Mouse (Mus musculus): Measurements from ENCODE around the gene Gm43552. TPM values are rescaled to one million over a fixed set of nuclear protein-coding genes. Genes with fewer than 3 reads are reported as not detected.
A peak's percentile ranks its signal among the peaks of the same experiment; 100 is the strongest.
"Not testable (repeated sequence)": the region's sequence is repeated elsewhere in the genome, so short reads cannot be mapped to it uniquely, and the experiment has no call there.

Gene Gm43552
- polyA plus RNA-seq, 1 experiment from 2014 or later, result not detected

- H3K4me3 ChIP-seq (ENCODE audit: low read length), result no peak overlapping the region
- H3K27ac ChIP-seq (ENCODE audit: low read depth, low read length), result no peak overlapping the region
- H3K9ac ChIP-seq (ENCODE audit: low read depth, low read length), result no peak overlapping the region
- H3K9me3 ChIP-seq (ENCODE audit: control insufficient read depth, low read length), result no peaks in the 10 kb centered on the region
- H3K27me3 ChIP-seq (ENCODE audit: control insufficient read depth, insufficient read depth, low read length), result no peaks in the 10 kb centered on the region
- no peak for ATAC-seq (ENCODE audit: low FRiP score, low TSS enrichment)
- no peaks in the 10 kb centered on the region for H3K4me1 ChIP-seq (ENCODE audit: control insufficient read depth, insufficient read depth, low read length)
- 81% methylated on average over 4 of the region's 4 CpGs for WGBS
- no peaks in the 10 kb centered on the region for H3K36me3 ChIP-seq (ENCODE audit: control insufficient read depth, insufficient read depth, low read length)
- no peak overlapping the region for H3K4me2 ChIP-seq (replicated peaks; ENCODE audit: low read depth, low read length)
Measured at GRCm38 (mm10) chr5:65480511-65480910, 12.1 kb downstream of the Gm43552 start.

- Histone ChIP-seq H3K9me3 (ENCODE audit: control insufficient read depth, low read length) (no peaks in the 10 kb centered on the region), H3K4me3 (ENCODE audit: low read length) (no peak overlapping the region), H3K4me2 (replicated peaks; ENCODE audit: low read depth, low read length) (no peak overlapping the region), H3K9ac (ENCODE audit: low read depth, low read length) (peak overlapping the region; percentile 12; the same call in 1 of the 2 replicates), H3K36me3 (ENCODE audit: control insufficient read depth, insufficient read depth, low read length) (no peaks in the 10 kb centered on the region), H3K27ac (ENCODE audit: low read depth, low read length) (no peak overlapping the region), H3K4me1 (ENCODE audit: control insufficient read depth, insufficient read depth, low read length) (no peaks in the 10 kb centered on the region), H3K27me3 (ENCODE audit: control insufficient read depth, insufficient read depth, low read length) (no peaks in the 10 kb centered on the region)
- no peak for ATAC-seq (ENCODE audit: low FRiP score, low TSS enrichment)
- 88% methylated on average over 9 of the region's 9 CpGs for WGBS
Measured at GRCm38 (mm10) chr5:65479681-65480445, 12.8 kb downstream of the Gm43552 start.

- Histone ChIP-seq H3K4me1 (ENCODE audit: control insufficient read depth, insufficient read depth, low read length) (no peaks in the 10 kb centered on the region), H3K9me3 (ENCODE audit: control insufficient read depth, low read length) (no peaks in the 10 kb centered on the region), H3K4me2 (replicated peaks; ENCODE audit: low read depth, low read length) (no peak overlapping the region), H3K9ac (ENCODE audit: low read depth, low read length) (no peak overlapping the region), H3K27ac (ENCODE audit: low read depth, low read length) (no peak overlapping the region), H3K27me3 (ENCODE audit: control insufficient read depth, insufficient read depth, low read length) (no peaks in the 10 kb centered on the region), H3K36me3 (ENCODE audit: control insufficient read depth, insufficient read depth, low read length) (no peaks in the 10 kb centered on the region), H3K4me3 (ENCODE audit: low read length) (no peak overlapping the region)
- ATAC-seq (ENCODE audit: low FRiP score, low TSS enrichment), result no peak
- 81% methylated on average over 4 of the region's 4 CpGs for WGBS
Measured at GRCm38 (mm10) chr5:65478224-65478623, 14.4 kb downstream of the Gm43552 start.

- H3K4me1 ChIP-seq (ENCODE audit: control insufficient read depth, insufficient read depth, low read length); H3K9me3 ChIP-seq (ENCODE audit: control insufficient read depth, low read length); H3K36me3 ChIP-seq (ENCODE audit: control insufficient read depth, insufficient read depth, low read length); H3K4me2 ChIP-seq (replicated peaks; ENCODE audit: low read depth, low read length); H3K9ac ChIP-seq (ENCODE audit: low read depth, low read length); ATAC-seq (ENCODE audit: low FRiP score, low TSS enrichment); H3K27me3 ChIP-seq (ENCODE audit: control insufficient read depth, insufficient read depth, low read length); H3K4me3 ChIP-seq (ENCODE audit: low read length); H3K27ac ChIP-seq (ENCODE audit: low read depth, low read length): not testable (repeated sequence)
- 99% methylated on average over 3 of the region's 4 CpGs for WGBS
Measured at GRCm38 (mm10) chr5:65476739-65477138, 15.9 kb downstream of the Gm43552 start.

- Histone ChIP-seq H3K27ac (ENCODE audit: low read depth, low read length) (no peak overlapping the region), H3K9me3 (ENCODE audit: control insufficient read depth, low read length) (no peaks in the 10 kb centered on the region), H3K27me3 (ENCODE audit: control insufficient read depth, insufficient read depth, low read length) (no peaks in the 10 kb centered on the region), H3K4me3 (ENCODE audit: low read length) (no peak overlapping the region), H3K4me1 (ENCODE audit: control insufficient read depth, insufficient read depth, low read length) (no peaks in the 10 kb centered on the region), H3K9ac (ENCODE audit: low read depth, low read length) (no peak overlapping the region), H3K4me2 (replicated peaks; ENCODE audit: low read depth, low read length) (no peak overlapping the region), H3K36me3 (ENCODE audit: control insufficient read depth, insufficient read depth, low read length) (no peaks in the 10 kb centered on the region)
- no peak for ATAC-seq (ENCODE audit: low FRiP score, low TSS enrichment)
- WGBS, result 79% methylated on average over 2 of the region's 2 CpGs
Measured at GRCm38 (mm10) chr5:65475806-65476205, 16.8 kb downstream of the Gm43552 start.

- peaks cover 17% of the 10 kb centered on the region; the same call in 1 of the 2 replicates for H3K36me3 ChIP-seq (ENCODE audit: control insufficient read depth, insufficient read depth, low read length)
- H3K4me3 ChIP-seq (ENCODE audit: low read length), result no peak overlapping the region
- H3K4me2 ChIP-seq (replicated peaks; ENCODE audit: low read depth, low read length), result no peak overlapping the region
- H3K9me3 ChIP-seq (ENCODE audit: control insufficient read depth, low read length), result no peaks in the 10 kb centered on the region
- no peaks in the 10 kb centered on the region for H3K27me3 ChIP-seq (ENCODE audit: control insufficient read depth, insufficient read depth, low read length)
- no peak for ATAC-seq (ENCODE audit: low FRiP score, low TSS enrichment)
- no peak overlapping the region for H3K27ac ChIP-seq (ENCODE audit: low read depth, low read length)
- 89% methylated on average over 6 of the region's 6 CpGs for WGBS
- no peak overlapping the region for H3K9ac ChIP-seq (ENCODE audit: low read depth, low read length)
- no peaks in the 10 kb centered on the region for H3K4me1 ChIP-seq (ENCODE audit: control insufficient read depth, insufficient read depth, low read length)
Measured at GRCm38 (mm10) chr5:65469766-65470165, 22.9 kb downstream of the Gm43552 start.

GRCm38 (mm10) chr5:65466911-65467310 lies 25.7 kb downstream of the Gm43552 start:
- Histone ChIP-seq H3K27me3 (ENCODE audit: control insufficient read depth, insufficient read depth, low read length) (no peaks in the 10 kb centered on the region), H3K36me3 (ENCODE audit: control insufficient read depth, insufficient read depth, low read length) (peaks cover 17% of the 10 kb centered on the region; the same call in 1 of the 2 replicates), H3K9me3 (ENCODE audit: control insufficient read depth, low read length) (no peaks in the 10 kb centered on the region), H3K4me2 (replicated peaks; ENCODE audit: low read depth, low read length) (no peak overlapping the region), H3K27ac (ENCODE audit: low read depth, low read length) (no peak overlapping the region), H3K4me1 (ENCODE audit: control insufficient read depth, insufficient read depth, low read length) (no peaks in the 10 kb centered on the region), H3K9ac (ENCODE audit: low read depth, low read length) (no peak overlapping the region), H3K4me3 (ENCODE audit: low read length) (no peak overlapping the region)
- no peak for ATAC-seq (ENCODE audit: low FRiP score, low TSS enrichment)
- 66% methylated on average over 3 of the region's 3 CpGs for WGBS

- Histone ChIP-seq H3K4me3 (ENCODE audit: low read length) (no peak overlapping the region), H3K36me3 (ENCODE audit: control insufficient read depth, insufficient read depth, low read length) (peaks cover 3% of the 10 kb centered on the region; the same call in 1 of the 2 replicates), H3K4me2 (replicated peaks; ENCODE audit: low read depth, low read length) (no peak overlapping the region), H3K4me1 (ENCODE audit: control insufficient read depth, insufficient read depth, low read length) (0 out of 2 replicates have a peak, but pooled peaks cover 11% of the 10 kb centered on the region), H3K27ac (ENCODE audit: low read depth, low read length) (no peak overlapping the region), H3K9ac (ENCODE audit: low read depth, low read length) (no peak overlapping the region), H3K9me3 (ENCODE audit: control insufficient read depth, low read length) (no peaks in the 10 kb centered on the region), H3K27me3 (ENCODE audit: control insufficient read depth, insufficient read depth, low read length) (no peaks in the 10 kb centered on the region)
- WGBS, result 93% methylated on average over 14 of the region's 14 CpGs
- ATAC-seq (ENCODE audit: low FRiP score, low TSS enrichment), result no peak
Measured at GRCm38 (mm10) chr5:65460361-65460760, 32.3 kb downstream of the Gm43552 start.

- 0 out of 2 replicates have a peak, but pooled peaks cover 12% of the 10 kb centered on the region for H3K4me1 ChIP-seq (ENCODE audit: control insufficient read depth, insufficient read depth, low read length)
- no peak overlapping the region for H3K4me3 ChIP-seq (ENCODE audit: low read length)
- no peaks in the 10 kb centered on the region; the same call in 1 of the 2 replicates for H3K36me3 ChIP-seq (ENCODE audit: control insufficient read depth, insufficient read depth, low read length)
- WGBS, result 92% methylated on average over 3 of the region's 3 CpGs
- no peak overlapping the region for H3K4me2 ChIP-seq (replicated peaks; ENCODE audit: low read depth, low read length)
- no peak overlapping the region for H3K27ac ChIP-seq (ENCODE audit: low read depth, low read length)
- ATAC-seq (ENCODE audit: low FRiP score, low TSS enrichment), result no peak
- no peak overlapping the region for H3K9ac ChIP-seq (ENCODE audit: low read depth, low read length)
- H3K27me3 ChIP-seq (ENCODE audit: control insufficient read depth, insufficient read depth, low read length), result no peaks in the 10 kb centered on the region
- H3K9me3 ChIP-seq (ENCODE audit: control insufficient read depth, low read length), result no peaks in the 10 kb centered on the region
Measured at GRCm38 (mm10) chr5:65459454-65459853, 33.2 kb downstream of the Gm43552 start.
